Mouse (Mus musculus) intestine, postnatal 0 days (tissue): ENCODE measurements around the gene Ormdl3. TPM values are rescaled to one million over a fixed set of nuclear protein-coding genes. Genes with fewer than 3 reads are reported as not detected.

Source experiments
- ATAC-seq: fragments of 200-750 bp; cut with Nextera tagmentation; 2 replicates; pipeline ENCODE4 v1.8.0; 2017; ENCODE audit warnings: mild to moderate bottlenecking, moderate TSS enrichment, moderate library complexity
- H3K27ac ChIP-seq: fragments of 300-500 bp; sonication (generic); 2 replicates; pipeline ENCODE4 v1.5.1; 2014; ENCODE audit warnings: mild to moderate bottlenecking, low read depth, low read length, moderate library complexity
- H3K27me3 ChIP-seq: fragments of 300-500 bp; sonication (generic); replicated peaks from 2 replicates; pipeline ENCODE4 v1.6.1; 2014; ENCODE audit warnings: low read length, mixed read lengths; ENCODE audit not compliant: control insufficient read depth, insufficient read depth
- H3K36me3 ChIP-seq: fragments of 300-500 bp; sonication (generic); 2 replicates; pipeline ENCODE4 v1.6.1; 2014; ENCODE audit warnings: mild to moderate bottlenecking, moderate library complexity; ENCODE audit not compliant: control insufficient read depth, insufficient read depth
- H3K4me1 ChIP-seq: fragments of 300-500 bp; sonication (generic); replicated peaks from 2 replicates; pipeline ENCODE4 v1.6.1; 2014; ENCODE audit warnings: antibody characterized with exemption, low read length, mixed read lengths; ENCODE audit not compliant: control insufficient read depth, insufficient read depth
- H3K4me2 ChIP-seq: fragments of 300-500 bp; sonication (generic); replicated peaks from 2 replicates; pipeline ENCODE4 v1.6.1; 2014; ENCODE audit warnings: low read depth, mild to moderate bottlenecking, moderate library complexity
- H3K4me3 ChIP-seq: fragments of 300-500 bp; sonication (generic); 2 replicates; pipeline ENCODE4 v1.5.1; 2014; ENCODE audit warnings: low read depth, low read length
- H3K9ac ChIP-seq: fragments of 300-500 bp; sonication (generic); 2 replicates; pipeline ENCODE4 v1.6.1; 2014; ENCODE audit warnings: mild to moderate bottlenecking, low read depth, low read length
- H3K9me3 ChIP-seq: fragments of 300-500 bp; sonication (generic); 2 replicates; pipeline ENCODE4 v1.6.1; 2016; ENCODE audit warnings: mixed run types; ENCODE audit not compliant: control insufficient read depth
- CTCF ChIP-seq: sonication (generic); IDR thresholded peaks from 2 replicates; pipeline ENCODE4 v1.5.1; 2016; ENCODE audit warnings: low read depth, mild to moderate bottlenecking, control low read depth, antibody characterized with exemption, moderate library complexity
- WGBS: fragments of 180-500 bp; shearing (Covaris S2); extraction: QIAGEN DNeasy Blood & Tissue Kit; methylation state at CpG from one replicate; pipeline ENCODE4 v1.1.7; 2014; 5-methylcytosine and 5-hydroxymethylcytosine counted together
- polyA plus RNA-seq: library from polyadenylated mRNA; unstranded; fragments of >200 nt; fragmentation: Nextera tagmentation; extraction: Ambion mirVana; gene quantifications from 2 replicates; pipeline ENCODE4 v1.2.1, GENCODE M21; 2015

Gene Ormdl3
- polyA plus RNA-seq, 1 experiment from 2014 or later = 150 TPM

DNA sequence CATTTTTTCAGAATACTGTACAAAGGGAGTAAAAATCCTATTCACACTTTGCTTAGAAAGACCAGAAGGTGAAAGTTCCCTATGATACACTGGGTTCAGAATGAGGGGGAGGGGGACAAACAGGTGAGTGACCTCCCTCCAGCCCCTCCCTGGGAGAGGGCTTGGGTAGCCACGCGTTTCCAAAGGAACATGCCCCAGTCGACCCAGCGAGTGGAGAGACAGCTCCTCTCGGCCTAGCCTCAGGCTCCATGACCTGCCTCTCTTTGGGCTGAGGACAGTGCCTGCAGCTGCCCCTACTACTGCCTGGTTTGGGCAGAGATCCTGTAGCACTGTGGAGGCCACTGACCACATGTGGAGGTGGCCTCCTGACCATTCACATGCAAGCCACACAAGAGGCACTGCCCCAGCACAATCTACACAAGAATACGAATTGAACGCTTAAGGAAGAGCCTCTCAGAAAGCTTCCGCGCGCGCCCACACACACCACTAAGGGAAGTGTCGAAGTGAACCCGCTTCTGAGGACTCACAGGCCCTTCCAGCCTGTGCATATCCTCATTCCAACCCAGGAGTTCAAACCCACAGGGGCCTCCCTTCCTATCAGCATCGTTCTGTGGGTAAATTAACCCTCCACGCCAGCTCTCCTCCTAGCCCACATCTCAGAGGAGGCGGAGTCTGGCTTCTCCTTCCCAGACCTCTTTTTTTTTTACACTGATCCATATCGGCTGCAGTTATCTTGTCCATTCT lies 5.7 kb downstream of the Ormdl3 start:
- Histone ChIP-seq H3K4me1 (peaks cover 6% of the 10 kb centered on the region; the same call in 1 of the 2 replicates), H3K36me3 (peaks cover 23% of the 10 kb centered on the region), H3K27ac (peak overlapping the region; percentile 80), H3K9ac (no peak overlapping the region), H3K27me3 (no peaks in the 10 kb centered on the region), H3K9me3 (no peaks in the 10 kb centered on the region), H3K4me3 (no peak overlapping the region), H3K4me2 (peak overlapping the region; percentile 27)
- ATAC-seq = no peak
- WGBS = 56% methylated on average over 17 of the region's 17 CpGs
- no peak for TF ChIP-seq CTCF

DNA sequence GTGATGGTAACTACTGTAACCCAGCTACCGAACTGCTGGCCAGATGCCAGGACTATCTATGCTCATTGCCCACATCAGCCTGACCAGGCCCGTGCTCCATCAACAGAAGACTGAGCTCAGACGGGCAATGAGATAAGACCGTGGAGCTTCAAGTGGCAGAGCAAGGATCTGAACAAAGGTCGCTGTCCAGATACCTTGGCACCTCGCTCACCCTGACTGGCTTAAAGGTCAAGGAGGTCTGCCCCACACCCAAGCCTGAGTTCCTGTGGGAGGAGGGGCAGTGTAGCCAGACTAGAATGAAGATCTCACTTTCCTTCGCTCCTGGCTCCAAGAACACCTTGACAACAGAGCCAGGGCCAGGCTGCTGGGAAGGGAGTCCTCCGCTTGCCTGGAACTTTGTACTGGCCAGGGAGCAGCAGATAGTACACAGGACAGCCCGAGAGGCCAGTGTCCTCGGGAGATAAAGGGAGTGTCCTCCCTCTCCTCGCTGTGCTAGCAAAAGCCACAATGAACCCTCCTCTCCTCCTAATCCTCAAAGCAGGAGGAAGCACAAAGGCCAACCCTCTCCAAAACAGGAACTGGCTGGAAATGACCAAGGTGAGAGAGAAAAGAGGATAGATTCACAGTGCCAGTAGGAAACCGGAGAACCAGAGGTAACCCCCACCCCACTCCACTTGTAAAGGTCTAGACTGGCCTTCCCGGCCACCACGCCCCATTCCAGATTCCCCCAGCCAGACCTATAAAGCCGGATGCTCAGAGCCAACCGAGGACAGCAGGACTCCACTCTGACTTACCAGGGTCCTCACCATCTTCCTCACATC lies 6.7 kb downstream of the Ormdl3 start:
- H3K27ac ChIP-seq = peak overlapping the region; percentile 80
- TF ChIP-seq CTCF = no peak
- no peak overlapping the region for H3K9ac ChIP-seq
- peaks cover 6% of the 10 kb centered on the region; the same call in 1 of the 2 replicates for H3K4me1 ChIP-seq
- ATAC-seq = peak; percentile 80
- H3K27me3 ChIP-seq = no peaks in the 10 kb centered on the region
- 35% methylated on average over 16 of the region's 16 CpGs for WGBS
- no peak overlapping the region for H3K4me3 ChIP-seq
- peak overlapping the region; percentile 27; the same call in 1 of the 2 replicates for H3K4me2 ChIP-seq
- no peaks in the 10 kb centered on the region for H3K9me3 ChIP-seq
- peaks cover 23% of the 10 kb centered on the region for H3K36me3 ChIP-seq

DNA sequence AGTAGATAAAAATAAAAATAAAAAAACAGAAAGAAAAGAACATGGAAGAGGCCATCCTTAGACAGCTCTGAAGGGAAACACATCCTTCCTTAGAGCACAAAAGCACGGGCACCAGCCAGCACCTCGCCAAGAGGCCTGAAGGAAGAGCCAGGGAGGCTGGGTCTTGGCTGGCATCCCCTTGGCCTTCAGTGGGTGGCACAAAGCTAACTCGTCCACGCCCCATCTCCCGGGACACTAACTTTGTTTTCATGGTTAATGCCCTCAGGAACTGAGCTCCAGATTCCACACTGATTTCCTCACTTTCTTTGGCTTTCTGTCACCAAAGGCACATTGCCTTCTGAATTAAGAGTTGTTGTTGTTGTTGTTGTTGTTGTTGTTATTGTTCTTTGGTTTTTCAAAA lies 9.4 kb downstream of the Ormdl3 start:
- Histone ChIP-seq H3K9me3 (no peaks in the 10 kb centered on the region), H3K4me3 (no peak overlapping the region), H3K4me2 (no peak overlapping the region), H3K27ac (no peak overlapping the region), H3K27me3 (no peaks in the 10 kb centered on the region), H3K36me3 (peaks cover 15% of the 10 kb centered on the region), H3K4me1 (peaks cover 3% of the 10 kb centered on the region; the same call in 1 of the 2 replicates), H3K9ac (no peak overlapping the region)
- 93% methylated on average over 5 of the region's 5 CpGs for WGBS
- ATAC-seq = no peak
- TF ChIP-seq CTCF = no peak

DNA sequence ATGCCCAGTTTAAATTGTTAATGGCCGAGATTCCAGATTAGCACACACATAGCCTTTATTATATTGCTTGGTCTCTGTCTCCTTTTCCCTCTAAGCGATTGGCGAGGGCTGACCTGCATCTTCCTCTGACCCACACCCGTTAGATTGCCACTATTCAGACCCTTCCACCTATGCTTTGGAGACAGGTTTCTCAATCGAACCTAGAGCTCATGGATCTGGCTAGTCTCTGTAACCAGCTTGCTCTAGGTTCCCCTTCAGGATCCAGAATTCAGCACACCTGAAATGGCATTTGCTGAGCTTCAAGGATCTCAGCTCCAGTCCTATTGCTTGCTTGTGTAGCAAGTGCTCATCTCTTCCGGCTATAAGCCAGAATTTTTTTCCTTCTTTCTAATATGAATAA lies 17.7 kb downstream of the Ormdl3 start:
- WGBS = 83% methylated on average over 6 of the region's 6 CpGs
- no peak for ATAC-seq

DNA sequence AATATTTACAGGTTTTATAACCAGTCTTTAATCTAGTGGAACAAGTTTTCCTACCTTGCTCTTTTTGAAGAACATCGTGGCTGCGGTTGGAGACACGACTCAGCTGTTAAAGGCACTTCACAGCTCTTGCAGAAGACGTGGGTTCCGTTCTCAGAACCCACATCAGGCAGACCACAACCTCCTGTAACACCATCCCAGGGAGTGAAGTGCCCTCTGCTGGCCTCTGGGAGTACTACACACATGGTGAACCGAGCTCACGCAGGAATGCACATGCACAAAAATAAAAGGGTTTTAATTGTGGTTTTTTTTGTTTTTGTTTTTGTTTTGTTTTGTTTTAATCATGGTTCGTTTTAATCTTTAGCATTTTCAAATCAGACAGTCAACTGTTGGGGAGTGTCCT lies 18.8 kb downstream of the Ormdl3 start:
- H3K4me3 ChIP-seq = no peak overlapping the region
- TF ChIP-seq CTCF = peak; percentile 60
- no peak for ATAC-seq
- H3K9me3 ChIP-seq = no peaks in the 10 kb centered on the region
- H3K4me2 ChIP-seq = no peak overlapping the region
- H3K36me3 ChIP-seq = no peaks in the 10 kb centered on the region
- H3K4me1 ChIP-seq = 0 out of 2 replicates have a peak, but pooled peaks cover 3% of the 10 kb centered on the region
- no peak overlapping the region for H3K27ac ChIP-seq
- WGBS = 89% methylated on average over 8 of the region's 8 CpGs
- no peak overlapping the region for H3K9ac ChIP-seq
- H3K27me3 ChIP-seq = no peaks in the 10 kb centered on the region

More for the DNA sequence above, 17.7 kb downstream of the Ormdl3 start:
- H3K4me1 ChIP-seq = 0 out of 2 replicates have a peak, but pooled peaks cover 3% of the 10 kb centered on the region
- H3K36me3 ChIP-seq = no peaks in the 10 kb centered on the region
- H3K4me2 ChIP-seq = no peak overlapping the region
- no peaks in the 10 kb centered on the region for H3K9me3 ChIP-seq
- H3K27me3 ChIP-seq = no peaks in the 10 kb centered on the region
- no peak for TF ChIP-seq CTCF
- H3K27ac ChIP-seq = no peak overlapping the region
- no peak overlapping the region for H3K9ac ChIP-seq
- no peak overlapping the region for H3K4me3 ChIP-seq

DNA sequence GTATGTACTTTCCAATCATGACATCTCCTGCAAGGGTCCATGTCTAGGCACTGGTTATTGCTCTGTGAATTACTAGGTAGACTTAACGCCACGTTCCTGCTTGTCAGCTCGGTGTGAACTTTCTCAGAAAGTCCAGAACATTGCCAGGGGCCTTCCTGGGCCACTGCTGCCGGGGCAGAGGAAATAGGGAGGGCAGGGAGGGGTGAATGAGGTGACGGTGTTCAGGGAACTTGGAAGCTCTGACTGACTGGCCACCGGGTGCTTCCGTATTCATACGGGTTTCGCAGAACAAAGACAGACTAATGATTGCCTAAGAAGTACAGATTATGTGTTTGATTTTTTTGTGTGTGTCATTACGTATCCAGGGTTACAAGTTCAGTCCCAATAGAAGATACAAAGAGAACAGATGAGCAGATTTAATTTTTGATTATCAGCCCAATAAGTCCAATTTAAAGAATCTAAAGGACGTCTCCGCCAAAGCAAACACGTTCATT lies 23.2 kb downstream of the Ormdl3 start:
- peak; percentile 73 for ATAC-seq
- Histone ChIP-seq H3K4me3 (no peak overlapping the region), H3K4me1 (peaks cover 8% of the 10 kb centered on the region; the same call in 1 of the 2 replicates), H3K27me3 (no peaks in the 10 kb centered on the region), H3K4me2 (0 out of 2 replicates have a peak overlapping the region, but pooled peaks have one; percentile 13), H3K9me3 (no peaks in the 10 kb centered on the region), H3K27ac (peak overlapping the region; percentile 92), H3K9ac (no peak overlapping the region), H3K36me3 (no peaks in the 10 kb centered on the region)
- TF ChIP-seq CTCF = no peak
- WGBS = 32% methylated on average over 13 of the region's 13 CpGs
